In the genomic region with DNA sequence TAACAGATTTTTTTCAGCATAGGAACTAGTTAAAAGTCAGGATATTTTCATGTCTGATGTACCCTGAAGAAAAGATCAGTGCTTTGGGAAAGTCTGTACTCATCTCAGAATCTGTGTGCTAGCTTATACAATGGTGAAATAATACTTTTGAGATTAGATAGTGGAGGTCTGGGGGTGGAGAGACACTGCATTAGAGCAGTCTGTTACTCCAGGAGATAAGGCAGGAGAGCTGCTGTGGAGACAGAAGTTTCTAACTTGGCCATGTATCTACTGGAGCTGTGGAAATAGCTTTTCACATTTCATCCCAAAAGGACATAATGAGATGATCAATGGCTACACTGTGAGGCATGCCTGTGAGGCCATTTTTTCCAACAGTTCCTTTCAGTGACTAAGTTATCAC, we compare ENCODE assay signal across 22 mouse cellular contexts. TPM values are rescaled to one million over a fixed set of nuclear protein-coding genes. Genes with fewer than 3 reads are reported as not detected.
"Had no signal": no experiment of that assay in that cellular context is flagged by ENCODE, and none has a peak within 500 bp of the region (broad histone marks: within the 10 kb centered on the region; RNA-seq: fewer than 3 reads in every experiment).

No protein-coding gene starts in this region.

- H3K4me1 ChIP-seq: midbrain, embryonic 10.5 days; midbrain, embryonic 12.5 days; neural tube, embryonic 13.5 days; neural tube, embryonic 15.5 days had no signal

- H3K9ac ChIP-seq: lung, embryonic 14.5 days; midbrain, embryonic 12.5 days; neural tube, embryonic 13.5 days; neural tube, embryonic 15.5 days had no signal

- H3K4me3 ChIP-seq: midbrain, embryonic 10.5 days; midbrain, embryonic 12.5 days; myocyte; neural tube, embryonic 13.5 days; neural tube, embryonic 15.5 days had no signal

- H3K27me3 ChIP-seq: midbrain, embryonic 12.5 days; neural tube, embryonic 13.5 days; neural tube, embryonic 15.5 days had no signal

- H3K4me2 ChIP-seq: lung, embryonic 14.5 days; midbrain, embryonic 12.5 days; neural tube, embryonic 13.5 days; neural tube, embryonic 15.5 days had no signal

- H3K36me3 ChIP-seq: midbrain, embryonic 10.5 days; midbrain, embryonic 12.5 days; neural tube, embryonic 13.5 days; neural tube, embryonic 15.5 days had no signal

- DNase-seq: lung, adult 18-20 months; lung, embryonic 14.5 days; lung, postnatal 10 days; lung, postnatal 4 days; midbrain, embryonic 14.5 days; retina, postnatal 1 day; right cerebral cortex, adult 18-20 months; right cerebral cortex, postnatal 25 days; right cerebral cortex, postnatal 4 days; spleen, adult 18-20 months; thymus, adult 18-20 months; thymus, postnatal 14 days had no signal

- H3K27ac ChIP-seq: midbrain, embryonic 10.5 days; midbrain, embryonic 12.5 days; neural tube, embryonic 13.5 days; neural tube, embryonic 15.5 days had no signal

- ATAC-seq: midbrain, embryonic 16.5 days had no signal

RNA-seq across cellular contexts. Expression of gene 4930524B15Rik, which starts 17.9 kb away (rescaled TPM):
- polyA plus RNA-seq: liver, embryonic 16.5 days; lung, embryonic 14.5 days; lung, embryonic 16.5 days; myocyte; neural tube, embryonic 11.5 days; small intestine, adult 2 months had no signal
